Mouse (Mus musculus) frontal cortex, postnatal 14 days (tissue): ENCODE measurements at regions not wholly inside any gene's neighbourhood (a gene's known extent, or its start where the extent isn't known, plus 50 kb on each side); places are given as distances from the start of the nearest gene placed in this dataset.
A peak's percentile ranks its signal among the peaks of the same experiment; 100 is the strongest.
"Not testable (repeated sequence)": the region's sequence is repeated elsewhere in the genome, so short reads cannot be mapped to it uniquely, and the experiment has no call there.

Source experiments
- DNase-seq, 2 experiments: peaks; one replicate each; pipeline ENCODE4 v3.0.0; 2022; ENCODE audit warnings: low spot score in 2 of 2

DNA sequence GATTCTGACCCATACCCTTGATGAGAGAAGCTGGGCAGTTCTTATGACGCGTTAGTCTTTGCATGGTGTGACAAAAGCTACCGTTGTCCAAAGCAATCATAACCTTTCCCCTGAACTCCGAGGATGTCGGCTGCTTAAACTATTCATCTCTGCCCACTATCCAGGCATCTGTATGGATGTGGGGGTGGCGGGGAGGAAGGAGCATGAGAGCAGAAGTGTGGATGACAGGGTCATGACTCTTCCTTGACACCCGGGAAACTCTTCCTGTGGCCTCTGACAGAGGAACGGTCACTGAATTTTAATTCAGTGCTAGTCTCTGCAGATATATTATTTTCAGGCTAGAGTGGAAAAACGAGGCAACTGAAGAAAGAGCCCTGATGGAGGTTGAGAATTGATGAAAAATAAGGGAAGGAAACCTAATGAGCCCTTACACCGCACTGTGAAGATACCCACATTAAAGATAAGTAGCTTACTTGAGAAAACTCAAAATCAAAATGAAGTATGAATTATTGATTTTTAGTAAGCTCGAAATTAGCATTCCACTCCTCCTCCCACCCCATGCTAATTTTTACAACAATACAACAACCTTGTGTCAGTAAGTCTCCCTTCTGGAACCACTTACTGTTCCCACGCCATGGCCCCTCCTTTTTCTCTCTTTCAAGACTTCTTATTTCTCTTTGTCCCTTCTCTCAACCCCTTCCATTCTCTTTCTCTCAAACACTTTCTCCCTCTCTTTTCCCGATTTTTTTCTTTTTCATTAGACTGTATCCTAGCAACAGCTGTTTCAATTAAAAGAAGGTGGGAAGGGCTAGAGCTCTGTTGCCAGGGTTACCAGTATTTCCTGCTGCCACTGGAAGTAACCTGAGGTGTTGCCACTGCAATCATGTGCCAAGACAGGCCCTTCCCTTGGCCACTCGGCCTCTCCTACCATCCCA lies 206.0 kb upstream of the Gap43 start:
- DNase-seq: no peak

DNA sequence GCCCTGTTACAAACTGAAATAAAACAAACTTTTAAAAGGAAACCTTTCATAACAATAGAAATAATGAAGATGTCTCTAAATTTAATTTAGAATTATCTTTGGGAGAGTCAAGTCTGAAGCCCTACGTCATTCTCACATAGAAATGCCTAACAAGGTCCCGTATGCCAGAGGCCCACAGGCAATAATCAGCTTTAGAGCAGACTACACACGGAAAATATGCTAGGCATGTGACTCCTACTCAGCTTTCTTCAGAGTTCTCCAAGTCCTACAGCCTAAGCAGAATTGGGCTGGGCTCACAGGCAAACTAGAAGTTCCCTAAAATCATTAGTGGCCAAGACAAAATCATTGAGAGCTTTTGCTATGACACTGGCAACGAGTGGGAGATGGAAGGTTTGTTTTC lies 176.9 kb upstream of the Gap43 start:
- no peak for DNase-seq

DNA sequence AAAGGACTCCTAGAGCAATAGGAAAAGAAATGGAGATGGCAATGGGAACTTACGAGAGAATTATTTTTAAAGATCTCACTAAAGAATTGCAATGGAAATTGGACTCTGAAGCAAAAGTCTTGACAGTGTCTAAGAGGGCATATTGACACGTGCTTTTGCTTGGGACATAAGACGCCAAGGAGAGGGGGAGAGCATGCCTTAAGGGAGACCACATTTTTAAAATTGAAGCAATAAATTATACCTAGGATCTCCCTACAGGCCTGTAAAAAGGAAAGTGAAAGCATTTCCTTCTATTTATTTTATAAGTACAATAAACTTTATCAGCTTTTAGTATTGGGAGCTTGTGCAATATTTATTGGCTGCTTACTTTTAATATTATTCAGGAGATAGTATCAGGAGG lies 175.5 kb upstream of the Gap43 start:
- DNase-seq: no peak

DNA sequence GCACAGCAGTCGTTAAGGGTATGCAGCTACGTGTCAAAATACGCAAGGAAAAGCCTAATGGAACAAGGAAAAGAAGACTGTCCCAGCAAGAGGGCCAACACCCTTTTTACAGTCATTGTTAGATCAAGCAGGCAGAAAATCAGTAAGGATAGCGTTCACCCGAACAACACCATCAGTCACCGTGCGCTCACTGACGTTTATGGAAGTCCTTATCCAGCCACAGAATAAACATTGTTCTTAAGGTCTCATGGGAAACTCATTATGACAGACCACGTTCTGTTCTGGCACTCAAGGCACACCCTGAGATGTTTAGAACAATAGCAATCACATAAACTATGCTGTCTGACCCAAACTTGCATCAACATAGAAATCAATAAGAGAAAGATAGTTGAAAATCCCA lies 164.7 kb upstream of the Gap43 start:
- no peak for DNase-seq

DNA sequence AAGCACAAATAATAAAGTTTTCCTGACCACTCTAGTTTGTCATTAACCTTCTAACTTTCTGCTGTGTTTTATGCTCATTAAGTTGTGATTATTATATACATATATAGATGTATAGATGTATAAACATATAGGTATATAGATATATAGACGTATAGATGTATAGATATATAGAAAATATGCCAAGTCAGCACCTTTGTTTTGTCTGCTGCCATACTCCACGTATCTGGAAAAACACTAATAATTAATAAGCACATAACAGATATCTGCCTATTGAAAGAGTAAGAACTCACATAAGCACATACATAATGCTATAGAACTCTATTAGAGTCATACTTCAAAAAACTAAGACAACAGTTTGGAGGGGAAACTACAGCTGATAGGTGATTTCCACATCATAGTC lies 161.3 kb upstream of the Gap43 start:
- DNase-seq: no peak

DNA sequence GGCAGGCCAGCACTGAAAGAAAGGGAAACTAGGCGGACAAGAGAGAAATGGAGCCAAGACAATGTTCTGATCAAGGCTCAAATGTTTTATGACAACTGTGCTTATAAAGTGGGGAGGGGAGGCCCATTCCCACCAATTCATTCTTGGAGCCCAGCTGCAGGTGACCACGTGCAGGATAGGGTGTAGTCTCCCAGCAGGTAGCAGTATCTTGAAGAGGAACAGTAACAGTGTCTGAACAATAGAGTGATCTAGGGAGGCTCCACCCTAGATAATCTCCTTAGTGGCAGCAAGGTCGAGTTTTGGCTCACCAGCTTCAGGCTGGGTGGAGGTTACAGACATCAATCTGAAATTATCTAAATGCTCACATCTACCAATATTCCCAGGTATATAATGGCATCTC lies 160.7 kb upstream of the Gap43 start:
- not testable (repeated sequence) for DNase-seq

DNA sequence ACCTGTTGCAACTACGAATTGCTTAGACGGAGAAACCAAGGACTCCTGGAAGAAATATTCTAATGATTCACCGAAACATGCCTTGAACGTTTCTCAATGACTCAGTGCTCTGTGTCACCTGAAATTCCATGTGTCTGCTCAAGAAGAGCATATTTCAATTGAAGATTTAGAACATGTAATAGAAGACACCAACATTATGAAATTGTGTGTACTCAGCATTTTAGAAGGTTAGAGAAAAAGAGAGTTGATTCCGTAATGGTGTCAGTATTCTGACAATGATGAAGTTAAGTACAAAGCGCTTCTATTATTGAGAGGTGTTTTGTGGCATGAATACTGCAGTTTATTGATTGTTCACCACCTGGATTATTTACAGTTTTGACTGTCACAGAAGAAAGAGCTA lies 159.1 kb upstream of the Gap43 start:
- DNase-seq: no peak

DNA sequence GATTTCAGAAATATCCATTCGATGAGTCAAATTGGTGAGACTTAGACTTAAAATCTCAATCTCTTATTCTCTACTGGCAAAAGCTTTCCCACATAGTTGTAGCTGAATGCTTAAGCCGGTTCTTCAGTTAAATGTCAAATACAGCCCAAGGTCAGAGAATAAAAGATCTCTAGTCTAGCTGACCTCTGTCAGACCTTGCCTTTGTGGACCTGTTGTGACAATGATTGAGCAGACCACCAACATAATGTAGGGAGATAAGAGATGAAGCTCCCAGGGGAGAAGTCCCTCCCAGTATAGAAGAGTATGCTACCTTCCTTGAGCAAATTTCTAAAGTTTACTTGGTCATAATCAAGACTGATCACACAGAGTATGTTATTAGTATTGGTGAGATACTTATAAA lies 157.9 kb upstream of the Gap43 start:
- no peak for DNase-seq

DNA sequence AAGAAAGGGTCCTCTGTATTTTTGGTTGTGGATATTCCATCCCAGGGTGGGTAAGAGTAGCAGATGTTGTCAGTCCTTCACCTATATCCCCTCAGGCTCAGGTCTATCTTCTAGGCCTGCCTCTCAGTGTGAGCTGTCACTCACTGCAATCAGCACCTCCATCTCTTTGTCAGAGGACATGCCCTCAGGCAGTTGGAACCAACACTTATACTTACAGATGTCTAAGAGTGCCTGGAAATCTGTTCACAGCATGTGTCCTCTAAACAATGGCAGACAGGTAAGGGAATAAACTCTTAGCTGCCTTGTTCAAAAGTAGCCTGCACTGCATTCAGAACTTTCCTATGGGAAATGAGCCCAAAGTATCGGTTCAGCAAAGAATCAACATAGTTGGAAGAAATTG lies 153.1 kb upstream of the Gap43 start:
- no peak for DNase-seq

DNA sequence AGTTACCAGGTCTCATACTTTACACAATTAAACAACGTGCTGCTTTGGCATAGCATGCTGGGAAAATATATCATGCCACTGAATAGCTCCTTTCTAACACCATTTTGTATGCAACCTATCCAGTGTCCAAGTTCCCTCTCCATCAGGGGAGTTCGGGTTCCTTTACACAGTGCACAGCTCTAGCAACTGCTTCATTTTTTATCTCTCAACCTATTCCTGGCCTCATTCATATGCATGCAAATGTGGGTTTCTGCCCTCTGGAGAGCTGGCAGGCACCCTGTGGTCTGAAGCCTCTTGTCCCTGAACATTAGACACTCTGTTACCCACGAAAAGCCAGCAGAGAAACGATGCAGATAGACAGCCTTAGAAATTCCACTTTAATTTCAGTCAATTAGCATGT lies 148.3 kb upstream of the Gap43 start:
- DNase-seq: peak in 1 of 2 experiments; percentile 3

DNA sequence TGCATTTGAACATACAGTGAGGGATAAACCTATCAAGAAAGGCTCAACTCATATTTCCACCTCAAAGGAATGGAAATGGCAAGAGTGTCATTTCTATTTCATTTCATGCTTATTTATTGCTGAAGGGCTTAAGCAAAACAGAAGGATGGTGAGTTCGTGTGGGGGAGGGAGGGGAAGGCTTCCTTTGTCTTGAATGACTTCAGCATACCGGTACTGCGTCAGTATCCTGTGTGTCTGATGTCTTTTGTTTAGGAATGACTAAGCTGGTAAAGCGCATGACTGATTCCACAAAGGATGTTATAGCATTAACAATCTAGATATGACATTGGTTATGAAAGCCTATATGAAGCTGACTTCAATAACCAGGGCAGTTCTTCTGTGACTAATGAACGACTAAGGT lies 139.5 kb upstream of the Gap43 start:
- no peak for DNase-seq

DNA sequence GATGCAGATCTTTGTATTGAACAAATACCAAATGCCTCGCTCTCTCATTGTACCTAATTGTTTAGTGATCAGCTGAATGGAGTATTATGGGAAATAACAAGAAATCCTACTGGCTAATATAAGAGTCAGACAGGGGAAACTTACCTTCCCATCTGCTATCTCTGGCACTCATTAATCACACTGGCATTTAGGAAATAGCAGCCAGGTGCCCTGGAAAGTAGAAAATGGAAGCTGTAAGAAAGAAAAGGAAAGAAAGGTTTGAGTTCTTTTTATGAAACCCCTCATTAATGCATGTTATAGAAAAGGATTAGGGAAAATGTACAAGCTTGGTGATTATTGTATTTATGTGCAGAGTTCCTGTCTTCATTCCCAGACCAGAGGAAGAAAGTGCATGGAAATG lies 126.5 kb upstream of the Gap43 start:
- DNase-seq: no peak

DNA sequence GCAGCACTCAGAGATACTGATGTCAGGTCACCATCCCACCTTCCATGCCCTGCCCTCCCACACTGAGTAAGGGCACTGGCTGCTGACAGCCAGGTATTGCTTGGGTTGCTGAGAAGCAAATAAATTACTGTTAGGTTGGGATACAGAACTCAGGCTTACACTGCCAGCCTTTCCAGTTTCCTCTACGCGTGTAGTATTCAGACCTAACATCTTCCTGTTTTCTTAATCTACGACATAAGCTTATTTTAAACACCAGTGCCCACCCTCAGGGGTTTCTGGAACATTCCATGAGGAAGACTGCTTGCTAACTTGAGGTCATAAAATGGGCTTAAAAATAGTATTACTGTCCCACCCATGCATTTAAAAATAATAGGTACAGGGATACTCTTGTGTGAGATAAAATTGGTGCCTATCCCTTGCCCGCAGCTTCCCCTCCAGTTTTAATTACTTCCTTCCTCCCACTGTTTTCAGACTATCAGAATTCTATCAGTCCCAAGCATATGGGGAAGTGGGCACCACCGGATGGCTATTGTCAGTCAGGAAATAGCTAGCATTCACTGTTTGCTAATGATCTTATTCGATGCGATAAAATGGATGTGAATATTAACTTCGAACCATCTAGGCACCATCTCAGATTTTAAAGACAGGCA lies 116.0 kb upstream of the Gap43 start:
- DNase-seq: no peak

DNA sequence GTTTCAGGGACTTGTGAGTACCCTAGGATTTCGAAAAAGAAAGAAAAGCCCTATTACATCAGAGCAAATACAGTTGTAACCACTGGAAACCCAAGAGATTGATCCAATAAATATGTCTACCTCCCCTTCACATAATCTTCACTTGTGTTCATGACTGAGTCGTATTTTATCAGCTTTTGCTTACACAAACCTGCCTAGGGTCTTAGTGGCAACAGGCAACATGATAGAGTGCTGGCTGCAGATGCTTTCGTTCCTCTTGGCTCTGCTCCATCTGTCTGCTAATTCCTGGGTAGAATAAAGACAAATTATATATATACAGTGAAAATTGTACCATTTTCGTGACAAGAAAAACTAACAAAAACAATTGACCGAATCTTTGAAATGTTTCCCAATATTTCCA lies 112.9 kb upstream of the Gap43 start:
- no peak for DNase-seq

DNA sequence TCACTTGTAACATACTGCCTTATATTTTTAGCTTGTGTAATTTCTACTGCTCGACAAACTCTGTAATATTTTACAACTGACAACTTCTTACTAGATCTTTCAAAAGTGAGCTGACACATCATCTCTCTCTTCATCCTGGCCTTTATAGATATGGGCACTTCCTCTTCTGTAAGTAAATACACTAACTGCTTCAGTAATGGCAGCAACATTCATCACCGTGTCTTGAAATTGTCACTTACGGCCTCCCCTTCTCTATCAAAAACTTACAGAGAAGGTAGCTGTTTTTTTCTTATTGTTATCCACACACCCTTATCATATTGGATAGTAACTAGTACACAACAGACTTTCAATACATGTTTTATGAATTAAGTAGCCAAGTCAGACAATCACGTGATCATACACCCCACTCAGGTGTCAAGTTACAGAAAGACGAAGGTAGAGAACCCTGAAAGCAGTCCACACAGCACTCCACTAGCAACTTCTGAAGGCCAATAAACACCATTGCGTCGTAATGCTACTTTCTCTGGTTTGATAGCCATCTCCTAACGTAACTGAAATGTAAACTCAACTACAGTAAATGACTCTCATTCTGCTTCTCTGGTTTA lies 109.5 kb upstream of the Gap43 start:
- DNase-seq: no peak

DNA sequence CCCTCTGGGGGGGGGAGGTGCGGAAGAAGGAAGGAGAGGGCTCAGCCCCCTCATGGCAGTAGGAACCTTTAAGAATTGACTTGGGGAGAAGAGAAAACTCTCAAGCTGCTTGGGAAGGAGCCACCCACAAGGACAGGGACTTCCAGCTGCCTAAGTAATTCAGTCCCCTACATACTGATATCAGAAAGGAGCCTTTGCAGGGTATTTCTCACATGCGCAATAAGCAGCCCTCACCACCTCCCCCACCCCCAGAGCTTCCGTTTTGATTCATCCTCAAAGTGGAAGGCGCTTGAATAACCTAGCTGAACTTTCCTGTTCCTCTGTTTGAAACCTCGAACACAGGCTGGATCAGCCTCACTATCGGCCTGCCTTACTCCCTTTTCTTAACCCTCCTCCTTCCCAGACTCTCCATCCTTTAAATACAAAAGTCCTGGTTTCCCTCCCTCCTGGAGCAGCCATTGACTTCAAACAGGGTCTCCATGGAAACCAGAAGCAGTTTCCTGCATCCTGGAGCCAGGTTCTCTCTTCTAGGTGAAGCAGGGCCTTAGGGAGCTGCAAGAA lies 104.5 kb upstream of the Gap43 start:
- peak; percentile 41 to 51 for DNase-seq

DNA sequence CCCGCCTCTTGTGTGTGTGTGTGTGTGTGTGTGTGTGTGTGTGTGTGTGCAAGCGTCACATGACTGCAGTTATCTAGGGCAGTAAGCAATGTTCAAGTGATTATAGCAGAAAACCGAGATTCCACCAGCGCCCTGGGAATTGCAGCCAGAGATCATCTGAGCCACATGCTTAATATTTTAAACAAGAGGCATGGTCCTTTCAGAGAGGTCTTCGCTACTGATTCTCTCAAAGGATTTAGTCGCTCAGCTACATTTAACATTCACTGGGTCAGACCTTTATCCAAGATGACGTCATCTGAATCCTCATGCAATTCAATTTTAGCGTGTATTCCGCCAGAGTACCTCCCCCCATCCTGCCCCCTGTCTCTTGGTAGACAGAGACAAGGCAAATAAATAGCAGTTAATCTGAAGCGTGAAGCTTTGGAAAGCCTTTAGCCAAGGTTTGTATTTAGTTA lies 104.0 kb upstream of the Gap43 start:
- DNase-seq: peak; percentile 12 to 13

DNA sequence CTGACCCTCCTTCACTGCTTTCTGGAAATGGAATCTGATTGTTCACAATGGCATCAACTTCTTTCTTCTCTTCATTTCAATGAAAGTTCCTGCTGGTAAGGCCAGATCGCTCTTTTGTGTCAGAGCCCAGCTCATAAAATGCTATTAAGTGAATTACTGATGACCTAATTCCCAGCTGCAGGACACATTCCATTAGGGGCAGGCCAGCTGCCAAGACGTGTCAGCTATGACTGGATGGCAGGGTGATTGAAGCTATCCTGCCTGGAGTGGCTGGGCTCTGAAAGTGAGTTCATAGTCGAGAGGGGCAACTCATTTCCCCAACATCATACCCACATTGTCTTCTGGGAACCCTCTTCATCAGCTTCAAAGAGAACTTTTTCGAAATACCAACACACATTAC lies 100.4 kb upstream of the Gap43 start:
- DNase-seq: no peak

DNA sequence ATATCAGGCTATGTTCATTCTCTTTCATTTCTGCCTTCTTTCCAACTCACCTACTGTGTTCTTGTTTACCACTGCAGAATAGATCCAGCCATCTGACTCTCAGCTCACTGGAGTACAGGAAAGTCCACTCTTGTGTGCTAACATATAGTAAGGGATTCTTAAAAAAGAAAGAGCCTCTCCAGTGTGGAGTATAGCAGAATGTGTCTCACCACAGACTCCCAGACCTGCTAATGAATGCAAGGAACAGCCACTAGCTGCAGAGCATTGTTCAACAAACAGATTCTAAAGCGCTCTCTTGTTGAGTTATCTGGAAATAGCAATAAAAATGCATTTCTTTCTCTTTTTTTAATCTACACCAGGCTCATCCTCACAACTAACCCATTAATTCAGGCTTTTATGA lies 91.1 kb upstream of the Gap43 start:
- DNase-seq: no peak

DNA sequence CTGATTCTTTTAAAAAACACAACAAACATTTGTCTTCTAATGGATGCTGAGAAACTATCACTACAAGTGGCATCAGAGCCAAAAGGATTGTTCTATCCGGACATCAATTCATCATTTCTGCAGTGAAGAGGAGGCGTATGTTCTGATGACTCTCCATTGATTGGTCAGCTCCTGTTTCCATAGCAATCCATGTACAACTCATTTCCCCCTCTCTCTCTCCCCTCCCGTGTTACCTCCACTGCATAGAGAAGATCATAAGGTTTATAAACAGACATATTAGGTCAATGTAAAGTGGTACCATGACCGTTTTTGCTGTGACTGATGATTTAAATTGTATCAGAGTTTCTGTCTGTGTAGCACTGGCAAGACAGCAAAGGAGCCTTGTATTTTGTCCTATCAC lies 76.2 kb upstream of the Gap43 start:
- DNase-seq: no peak

DNA sequence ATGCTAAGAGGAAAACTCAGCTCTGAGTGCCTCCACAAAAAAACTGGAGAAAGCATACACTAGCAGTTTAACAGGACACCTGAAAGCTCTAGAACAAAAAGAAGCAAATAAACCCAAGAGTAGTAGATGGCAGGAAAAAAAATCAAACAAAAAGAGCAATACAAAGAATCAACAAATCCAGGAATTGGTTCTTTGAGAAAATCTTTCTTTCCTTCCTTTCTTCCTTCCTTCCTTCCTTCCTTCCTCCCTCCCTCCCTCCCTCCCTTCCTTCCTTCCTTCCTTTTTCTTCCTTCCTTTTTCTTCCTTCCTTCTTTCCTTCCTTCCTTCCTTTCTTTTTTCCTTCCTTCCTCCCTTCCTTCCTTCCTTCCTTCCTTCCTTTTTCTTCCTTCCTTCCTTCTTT lies 71.6 kb upstream of the Gap43 start:
- DNase-seq: not testable (repeated sequence)

DNA sequence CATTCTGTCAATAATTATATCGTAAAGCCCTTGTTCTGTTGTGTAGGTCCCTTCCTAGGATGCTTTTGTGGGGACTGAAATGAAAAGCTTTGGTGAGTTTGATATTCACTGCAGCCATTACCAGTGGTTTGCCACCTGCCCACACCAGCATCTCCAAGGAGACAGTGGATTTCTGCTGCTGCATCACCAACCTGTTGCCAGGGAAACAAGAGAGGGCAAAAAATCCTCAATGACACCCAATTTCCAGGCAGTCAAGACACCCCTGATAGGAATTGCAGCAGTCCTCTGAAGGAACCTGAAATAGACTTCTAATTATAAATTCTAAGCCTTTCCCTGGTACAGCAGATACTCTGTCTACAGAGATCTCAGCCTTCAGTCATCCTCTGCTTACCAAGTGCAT lies 56.1 kb upstream of the Gap43 start:
- peak; percentile 9 to 24 for DNase-seq
